Mouse (Mus musculus) erythroblast, embryonic 14.5 days (primary cell): ENCODE data around the gene Sgpp2. TPM values are rescaled to one million over a fixed set of nuclear protein-coding genes. Genes with fewer than 3 reads are reported as not detected.

Experiments used
- H3K27me3 ChIP-seq: 2 replicates; pipeline ENCODE4 v1.6.1; 2012; ENCODE audit warnings: inconsistent platforms; ENCODE audit not compliant: control insufficient read depth
- H3K36me3 ChIP-seq: 2 replicates; pipeline ENCODE4 v1.6.1; 2012; ENCODE audit warnings: mild to moderate bottlenecking, inconsistent platforms; ENCODE audit not compliant: control insufficient read depth
- H3K4me1 ChIP-seq: 2 replicates; pipeline ENCODE4 v1.6.1; 2012; ENCODE audit warnings: inconsistent platforms; ENCODE audit not compliant: control insufficient read depth
- H3K4me3 ChIP-seq: replicated peaks from 2 replicates; pipeline ENCODE3; 2012; ENCODE audit warnings: moderate library complexity, mild to moderate bottlenecking, inconsistent platforms
- H3K9me3 ChIP-seq: 2 replicates; pipeline ENCODE4 v1.6.1; 2012; ENCODE audit warnings: low read length, inconsistent platforms, mixed read lengths; ENCODE audit not compliant: control insufficient read depth
- GATA1 ChIP-seq: IDR thresholded peaks from 2 replicates; pipeline ENCODE4 v1.6.1; 2012; ENCODE audit warnings: low read length, inconsistent platforms, mixed read lengths
- TAL1 ChIP-seq: IDR thresholded peaks from 3 replicates; pipeline ENCODE4 v1.6.1; 2012; ENCODE audit warnings: low read length, inconsistent platforms, mixed read lengths
- polyA plus RNA-seq: library from polyadenylated mRNA; stranded (reverse); fragments of >175 nt; gene quantifications from 2 replicates; pipeline ENCODE4 v1.2.3, GENCODE M21; 2012

Gene Sgpp2
- polyA plus RNA-seq, 1 experiment, result not detected

DNA sequence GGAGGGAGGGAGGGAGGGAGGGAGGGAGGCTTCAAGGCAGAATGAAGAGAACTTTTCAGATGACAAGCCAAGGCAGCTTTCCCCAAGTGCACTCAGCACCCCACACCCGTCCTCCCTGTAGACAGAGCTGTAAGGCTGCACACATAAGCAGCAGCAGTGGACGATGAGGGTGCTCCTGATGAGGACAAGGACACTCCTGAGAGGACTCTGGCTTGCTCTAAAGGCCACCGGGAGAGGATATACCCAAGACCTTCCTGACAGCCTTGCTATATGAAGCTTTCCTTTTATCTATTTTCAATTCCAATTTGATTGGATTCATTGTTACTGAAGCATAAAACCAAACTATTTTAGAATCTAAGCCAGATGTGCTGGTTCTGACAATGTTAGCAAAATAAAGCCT lies 116.7 kb downstream of the Sgpp2 start:
- Histone ChIP-seq H3K27me3 (no peaks in the 10 kb centered on the region), H3K4me1 (no peaks in the 10 kb centered on the region), H3K36me3 (peaks cover 64% of the 10 kb centered on the region), H3K4me3 (no peak overlapping the region), H3K9me3 (no peaks in the 10 kb centered on the region)
- TF ChIP-seq GATA1, result no peak
- TF ChIP-seq TAL1, result no peak

DNA sequence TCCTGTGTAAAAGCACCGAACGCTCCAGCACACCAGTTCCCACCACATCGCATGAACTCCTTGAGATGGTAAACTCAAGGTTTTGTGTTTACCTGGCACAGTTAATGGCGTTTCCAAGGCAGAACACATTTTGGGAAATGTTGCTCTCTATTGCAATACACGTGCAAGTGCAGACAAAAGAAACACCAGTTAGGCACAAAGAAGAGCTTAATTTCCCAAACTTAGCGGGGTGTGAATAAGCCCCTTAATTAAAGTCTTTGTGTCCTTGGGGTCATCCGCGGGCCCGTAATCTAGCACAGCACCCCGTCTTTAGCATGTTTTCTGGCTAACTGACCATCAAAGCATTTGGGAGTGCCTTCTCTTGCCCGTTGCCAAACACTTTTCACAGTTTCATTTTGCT lies 118.7 kb downstream of the Sgpp2 start:
- H3K9me3 ChIP-seq, result no peaks in the 10 kb centered on the region
- H3K4me1 ChIP-seq, result no peaks in the 10 kb centered on the region
- H3K4me3 ChIP-seq, result no peak overlapping the region
- TF ChIP-seq GATA1, result no peak
- no peak for TF ChIP-seq TAL1
- H3K27me3 ChIP-seq, result no peaks in the 10 kb centered on the region
- H3K36me3 ChIP-seq, result peaks cover 56% of the 10 kb centered on the region

DNA sequence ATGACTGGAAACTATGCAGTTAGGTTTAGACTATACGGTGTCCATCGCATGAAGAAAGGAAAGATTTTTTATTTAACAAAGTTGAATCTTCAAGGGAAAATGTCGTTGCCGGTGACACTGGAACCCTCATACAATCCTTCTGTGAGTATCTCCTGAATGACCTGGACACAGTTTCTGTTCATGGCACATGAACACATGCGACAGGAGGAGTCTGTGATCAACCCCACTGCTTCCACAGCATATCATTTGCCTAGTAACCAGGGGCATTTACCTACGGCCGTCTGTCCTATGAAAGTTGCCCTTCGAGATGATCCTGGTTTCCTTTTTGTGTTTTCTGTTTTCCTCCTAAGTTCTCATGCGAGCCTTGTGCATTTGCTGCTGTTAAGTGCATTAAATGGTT lies 123.3 kb downstream of the Sgpp2 start:
- Histone ChIP-seq H3K9me3 (no peaks in the 10 kb centered on the region), H3K4me3 (no peak overlapping the region), H3K36me3 (peaks cover 49% of the 10 kb centered on the region), H3K4me1 (no peaks in the 10 kb centered on the region), H3K27me3 (no peaks in the 10 kb centered on the region)
- TF ChIP-seq TAL1 (no peak), GATA1 (no peak)

DNA sequence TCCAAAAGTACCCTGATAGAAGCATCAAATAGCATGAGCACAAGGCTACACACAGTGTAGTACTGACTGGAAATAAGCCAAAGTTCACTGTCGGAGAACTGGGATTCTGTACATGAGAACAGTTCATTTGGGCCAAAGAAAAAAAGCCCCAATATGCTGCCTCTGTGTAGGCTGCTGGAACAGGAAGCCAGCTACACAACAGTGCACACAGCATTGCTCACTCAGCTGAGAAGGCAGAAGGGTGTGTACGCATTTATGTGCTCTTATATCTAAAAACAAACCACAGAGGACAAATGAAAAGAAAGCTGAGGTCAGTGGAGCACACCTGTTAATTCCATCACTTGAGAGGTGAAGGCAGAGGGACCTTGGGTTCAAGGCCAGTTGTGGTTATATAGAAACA lies 125.8 kb downstream of the Sgpp2 start:
- Histone ChIP-seq H3K27me3 (no peaks in the 10 kb centered on the region), H3K4me3 (no peak overlapping the region), H3K36me3 (peaks cover 57% of the 10 kb centered on the region), H3K9me3 (no peaks in the 10 kb centered on the region), H3K4me1 (no peaks in the 10 kb centered on the region)
- TF ChIP-seq TAL1 (no peak), GATA1 (no peak)

DNA sequence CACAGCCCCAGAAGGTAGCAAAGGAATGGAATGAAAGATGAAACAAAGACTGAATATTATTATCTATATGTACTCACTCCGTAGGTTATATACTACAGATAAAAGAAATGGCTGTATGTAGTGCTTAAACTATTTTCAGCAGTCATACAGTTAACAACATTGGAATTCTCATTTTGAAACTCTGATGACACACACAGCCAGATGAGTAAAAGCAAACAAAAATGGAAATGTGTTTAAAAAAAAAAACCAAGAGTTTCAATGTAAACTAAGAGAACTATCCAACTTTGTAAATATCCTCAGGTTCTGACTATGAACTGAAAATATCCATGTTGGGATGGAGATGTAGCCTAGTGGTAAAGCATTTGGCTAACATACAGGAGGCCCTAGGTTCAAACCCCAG lies 126.3 kb downstream of the Sgpp2 start:
- peaks cover 58% of the 10 kb centered on the region for H3K36me3 ChIP-seq
- no peaks in the 10 kb centered on the region for H3K9me3 ChIP-seq
- no peak overlapping the region for H3K4me3 ChIP-seq
- TF ChIP-seq GATA1 (no peak), TAL1 (no peak)
- no peaks in the 10 kb centered on the region for H3K27me3 ChIP-seq
- H3K4me1 ChIP-seq, result no peaks in the 10 kb centered on the region

DNA sequence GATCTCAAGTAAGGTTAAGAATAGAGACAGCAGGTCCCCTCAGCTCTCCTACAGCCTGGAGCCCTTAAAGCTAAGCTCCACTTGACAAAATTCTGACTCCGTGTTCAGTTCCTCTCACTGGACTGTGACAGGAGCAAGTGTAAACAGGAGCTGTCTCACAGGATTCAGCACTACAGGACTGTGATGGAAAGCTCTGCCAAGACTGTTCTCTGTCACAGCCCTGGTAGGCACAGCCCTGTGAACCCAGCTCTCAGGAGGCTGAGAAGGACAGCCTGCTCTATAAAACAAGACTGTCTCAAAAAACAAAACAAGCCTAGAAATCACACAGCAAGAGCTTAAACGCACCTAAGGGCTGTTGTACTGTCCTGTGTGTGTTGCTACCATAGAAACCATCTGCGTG lies 127.0 kb downstream of the Sgpp2 start:
- Histone ChIP-seq H3K4me3 (no peak overlapping the region), H3K36me3 (peaks cover 58% of the 10 kb centered on the region), H3K27me3 (no peaks in the 10 kb centered on the region), H3K4me1 (no peaks in the 10 kb centered on the region), H3K9me3 (no peaks in the 10 kb centered on the region)
- TF ChIP-seq TAL1 (no peak), GATA1 (no peak)

DNA sequence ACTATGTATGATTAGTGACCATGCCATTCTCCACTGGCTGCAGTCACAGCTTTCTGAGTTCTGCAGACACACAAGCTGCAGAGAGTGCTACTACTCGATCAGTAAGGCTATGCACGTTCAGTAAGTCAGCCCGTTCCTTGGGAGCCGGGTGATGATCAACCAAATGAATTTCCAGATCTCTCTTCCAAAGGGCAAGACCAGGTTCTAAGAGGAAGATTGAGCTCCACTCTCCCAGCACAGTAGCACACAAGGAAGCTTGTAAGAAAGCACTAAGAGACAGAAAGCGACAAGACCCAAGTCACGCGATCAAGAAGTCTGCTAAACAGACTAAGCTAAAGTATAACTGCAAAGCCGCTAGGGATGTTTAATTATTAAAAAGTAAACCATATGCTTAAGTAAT lies 130.6 kb downstream of the Sgpp2 start:
- Histone ChIP-seq H3K9me3 (no peaks in the 10 kb centered on the region), H3K36me3 (peaks cover 71% of the 10 kb centered on the region), H3K27me3 (no peaks in the 10 kb centered on the region), H3K4me3 (no peak overlapping the region), H3K4me1 (no peaks in the 10 kb centered on the region)
- TF ChIP-seq TAL1, result no peak
- no peak for TF ChIP-seq GATA1

DNA sequence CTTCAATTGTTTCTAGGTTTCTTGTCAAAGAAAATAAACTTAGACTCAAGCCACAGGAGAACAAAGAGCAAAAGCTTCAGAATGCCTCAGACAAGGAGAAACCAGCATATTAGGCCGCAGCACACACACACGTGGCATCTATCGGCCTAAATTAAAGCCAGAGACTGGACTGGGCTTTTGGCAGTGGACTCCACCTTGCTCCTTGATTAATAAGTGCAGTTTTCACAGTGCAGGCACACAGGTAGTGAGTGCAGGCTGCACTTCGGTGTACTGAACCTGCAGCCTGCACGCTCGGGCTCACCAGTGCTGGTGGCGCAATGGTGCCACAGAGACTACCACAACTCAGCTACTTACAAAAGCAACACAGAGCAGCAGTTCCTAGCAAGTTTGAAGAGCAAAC lies 132.9 kb downstream of the Sgpp2 start:
- Histone ChIP-seq H3K4me3 (no peak overlapping the region), H3K9me3 (no peaks in the 10 kb centered on the region), H3K27me3 (no peaks in the 10 kb centered on the region), H3K4me1 (no peaks in the 10 kb centered on the region), H3K36me3 (peaks cover 79% of the 10 kb centered on the region)
- TF ChIP-seq GATA1 (no peak), TAL1 (no peak)

DNA sequence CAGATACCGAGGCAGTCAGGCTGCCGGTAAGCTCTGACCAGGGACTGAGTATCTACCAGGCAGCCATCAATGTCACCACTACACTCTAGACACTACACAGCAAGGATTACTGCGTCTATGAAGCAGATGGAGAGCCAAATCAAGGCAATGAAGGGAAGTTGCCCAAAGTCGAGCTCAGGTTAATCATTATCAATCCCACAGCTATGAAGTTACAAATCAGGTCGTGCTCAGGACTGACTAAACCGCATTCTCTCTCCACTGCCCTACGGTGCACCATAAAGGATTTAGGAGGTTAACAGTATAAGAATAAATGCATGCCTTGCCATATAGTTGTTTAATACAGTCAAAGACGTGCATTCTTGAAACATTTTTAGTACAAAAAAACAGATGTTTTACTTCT lies 136.1 kb downstream of the Sgpp2 start:
- no peak overlapping the region for H3K4me3 ChIP-seq
- no peaks in the 10 kb centered on the region for H3K9me3 ChIP-seq
- peaks cover 84% of the 10 kb centered on the region for H3K36me3 ChIP-seq
- no peak for TF ChIP-seq GATA1
- TF ChIP-seq TAL1, result no peak
- no peaks in the 10 kb centered on the region for H3K27me3 ChIP-seq
- no peaks in the 10 kb centered on the region for H3K4me1 ChIP-seq

DNA sequence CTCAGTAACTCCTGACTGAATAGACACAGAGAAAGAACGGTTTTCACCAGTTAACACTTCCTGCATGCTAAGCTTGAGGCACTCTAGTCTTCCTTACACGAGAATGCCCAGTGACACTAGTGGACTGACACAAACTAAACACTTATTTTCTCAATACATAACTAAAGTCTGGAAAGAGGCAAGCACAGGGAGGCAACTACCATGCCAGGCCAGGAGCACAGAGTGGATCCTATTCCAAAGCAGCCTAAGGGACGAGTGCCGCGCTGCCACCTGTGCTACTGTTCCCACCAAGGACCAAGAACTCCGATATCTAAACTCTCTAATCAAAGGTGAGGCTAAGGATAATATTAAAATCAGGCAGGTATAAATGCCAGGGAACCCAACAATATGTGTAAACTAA lies 136.6 kb downstream of the Sgpp2 start:
- no peaks in the 10 kb centered on the region for H3K27me3 ChIP-seq
- H3K4me3 ChIP-seq, result no peak overlapping the region
- peaks cover 85% of the 10 kb centered on the region for H3K36me3 ChIP-seq
- no peaks in the 10 kb centered on the region for H3K9me3 ChIP-seq
- no peaks in the 10 kb centered on the region for H3K4me1 ChIP-seq
- TF ChIP-seq GATA1, result no peak
- TF ChIP-seq TAL1, result no peak
